Mouse (Mus musculus) 3134 (cell line): ENCODE data around the gene Mapk8ip1.

Experiments used
- DNase-seq: peaks from one replicate; pipeline ENCODE4 v3.0.0-alpha.2; 2011; ENCODE audit warnings: low spot score; ENCODE audit not compliant: insufficient read length; ENCODE audit errors: extremely low read depth

The Mapk8ip1 gene

GRCm38 (mm10) chr2:92374514-92374913 is 26.5 kb downstream of the Mapk8ip1 start, which contains the start of the genes Pex16 and Large2:
Gene Pex16, plus strand, starts transcription at chr2:92374676.
Gene Large2, minus strand, starts transcription at chr2:92374869.
- no peak for DNase-seq

- DNase-seq, result no peak
These were observed 27.6 kb downstream of the Mapk8ip1 start for GRCm38 (mm10) chr2:92373437-92373813.

GRCm38 (mm10) chr2:92372767-92373436 is 28.2 kb downstream of the Mapk8ip1 start:
- no peak for DNase-seq

- DNase-seq, result no peak
These were observed 28.9 kb downstream of the Mapk8ip1 start for GRCm38 (mm10) chr2:92371971-92372690.

GRCm38 (mm10) chr2:92370821-92371805 is 29.9 kb downstream of the Mapk8ip1 start:
- no peak for DNase-seq

- no peak for DNase-seq
These were observed 30.7 kb downstream of the Mapk8ip1 start for GRCm38 (mm10) chr2:92370375-92370774.

GRCm38 (mm10) chr2:92367383-92368029 is 33.6 kb downstream of the Mapk8ip1 start:
- no peak for DNase-seq

GRCm38 (mm10) chr2:92365568-92365967 is 35.5 kb downstream of the Mapk8ip1 start:
- no peak for DNase-seq

- no peak for DNase-seq
These were observed 37.0 kb downstream of the Mapk8ip1 start for GRCm38 (mm10) chr2:92364086-92364485.

GRCm38 (mm10) chr2:92362571-92363228 is 38.4 kb downstream of the Mapk8ip1 start:
- no peak for DNase-seq

- DNase-seq, result no peak
These were observed 39.3 kb downstream of the Mapk8ip1 start for GRCm38 (mm10) chr2:92361795-92362194.

- DNase-seq, result no peak
These were observed 40.2 kb downstream of the Mapk8ip1 start for GRCm38 (mm10) chr2:92360893-92361292.

- no peak for DNase-seq
These were observed 40.8 kb downstream of the Mapk8ip1 start for GRCm38 (mm10) chr2:92360186-92360823.

- no peak for DNase-seq
These were observed 41.8 kb downstream of the Mapk8ip1 start for GRCm38 (mm10) chr2:92359301-92359700.

- no peak for DNase-seq
These were observed 46.8 kb downstream of the Mapk8ip1 start for GRCm38 (mm10) chr2:92354224-92354623.

- DNase-seq, result no peak
These were observed 47.7 kb downstream of the Mapk8ip1 start for GRCm38 (mm10) chr2:92353402-92353801.

- DNase-seq, result no peak
These were observed 50.4 kb downstream of the Mapk8ip1 start for GRCm38 (mm10) chr2:92350686-92351085.

- DNase-seq, result no peak
These were observed 51.3 kb downstream of the Mapk8ip1 start for GRCm38 (mm10) chr2:92349589-92350425.

GRCm38 (mm10) chr2:92347191-92347590 is 53.9 kb downstream of the Mapk8ip1 start:
- no peak for DNase-seq
